Mouse (Mus musculus) liver, embryonic 11.5 days (tissue): Measurements from ENCODE around the gene Ptgr2. TPM values are rescaled to one million over a fixed set of nuclear protein-coding genes. Genes with fewer than 3 reads are reported as not detected.

ENCODE experiments used
- ATAC-seq: fragments of 200-750 bp; cut with Nextera tagmentation; replicated peaks from 2 replicates; pipeline ENCODE4 v1.8.0; 2017; ENCODE audit warnings: moderate number of reproducible peaks, mild to moderate bottlenecking, moderate TSS enrichment, moderate library complexity; ENCODE audit not compliant: low FRiP score
- DNase-seq: peaks from one replicate; pipeline ENCODE4 v3.0.0-alpha.2; 2017; ENCODE audit warnings: low spot score
- H3K27ac ChIP-seq: fragments of 300-500 bp; sonication (generic); 2 replicates; pipeline ENCODE4 v1.5.1; 2014; ENCODE audit warnings: mild to moderate bottlenecking, low read depth, low read length, control low read depth
- H3K27me3 ChIP-seq: fragments of 300-500 bp; sonication (generic); replicated peaks from 2 replicates; pipeline ENCODE4 v1.6.1; 2014; ENCODE audit warnings: low read length, mixed read lengths; ENCODE audit not compliant: control insufficient read depth, insufficient read depth
- H3K36me3 ChIP-seq: fragments of 300-500 bp; sonication (generic); 2 replicates; pipeline ENCODE4 v1.6.1; 2014; ENCODE audit warnings: mild to moderate bottlenecking, low read length, moderate library complexity, mixed read lengths; ENCODE audit not compliant: control insufficient read depth, insufficient read depth
- H3K4me1 ChIP-seq: fragments of 300-500 bp; sonication (generic); replicated peaks from 2 replicates; pipeline ENCODE4 v1.6.1; 2014; ENCODE audit warnings: low read length, mixed read lengths; ENCODE audit not compliant: control insufficient read depth, insufficient read depth
- H3K4me2 ChIP-seq: fragments of 300-500 bp; sonication (generic); 2 replicates; pipeline ENCODE4 v1.6.1; 2014; ENCODE audit warnings: mild to moderate bottlenecking, control low read depth, moderate library complexity
- H3K4me3 ChIP-seq: fragments of 300-500 bp; sonication (generic); 2 replicates; pipeline ENCODE4 v1.5.1; 2014; ENCODE audit warnings: low read depth, low read length, control low read depth
- H3K9ac ChIP-seq: fragments of 300-500 bp; sonication (generic); 2 replicates; pipeline ENCODE4 v1.6.1; 2014; ENCODE audit warnings: low read depth, low read length, control low read depth
- H3K9me3 ChIP-seq: fragments of 300-500 bp; sonication (generic); 2 replicates; pipeline ENCODE4 v1.6.1; 2016; ENCODE audit warnings: low read length, inconsistent platforms, mixed read lengths; ENCODE audit not compliant: control insufficient read depth
- WGBS: fragments of 180-500 bp; shearing (Covaris S2); extraction: QIAGEN DNeasy Blood & Tissue Kit; methylation state at CpG from one replicate; pipeline ENCODE4 v1.1.7; 2014; 5-methylcytosine and 5-hydroxymethylcytosine counted together
- polyA plus RNA-seq: library from polyadenylated mRNA; unstranded; fragments of >200 nt; fragmentation: Nextera tagmentation; extraction: Ambion mirVana; gene quantifications from 2 replicates; pipeline ENCODE4 v1.2.1, GENCODE M21; 2014

The Ptgr2 gene
- polyA plus RNA-seq, 1 experiment from 2014 or later = 39.5 TPM

- Histone ChIP-seq H3K27me3 (no peaks in the 10 kb centered on the region), H3K4me1 (peaks cover 22% of the 10 kb centered on the region), H3K4me3 (no peak overlapping the region), H3K9me3 (no peaks in the 10 kb centered on the region), H3K36me3 (peaks cover 14% of the 10 kb centered on the region), H3K27ac (no peak overlapping the region), H3K9ac (no peak overlapping the region), H3K4me2 (no peak overlapping the region)
- 91% methylated on average over 6 of the region's 6 CpGs for WGBS
- ATAC-seq (no peak), DNase-seq (no peak)
Observed at GRCm38 (mm10) chr12:84365137-84365536, 80.1 kb downstream of the Ptgr2 start.

Other genes with a start within 250 kb of the Ptgr2 start
- 8.4 and 8.5 TPM in 2 replicates for gene Acot4, start 246.9 kb upstream of the Ptgr2 start, polyA plus RNA-seq
- not detected in 2 replicates for gene Gm49366, start 246.3 kb upstream of the Ptgr2 start, polyA plus RNA-seq
- 3.0 and 3.8 TPM in 2 replicates for gene Acot3, start 233.1 kb upstream of the Ptgr2 start, polyA plus RNA-seq
- gene Acot5, start 215.9 kb upstream of the Ptgr2 start, polyA plus RNA-seq = not detected in 2 replicates
- gene Acot6, start 184.6 kb upstream of the Ptgr2 start, polyA plus RNA-seq = 1.0 and 1.4 TPM in 2 replicates
- gene Dnal1, start 170.9 kb upstream of the Ptgr2 start, polyA plus RNA-seq = 2.0 and 2.3 TPM in 2 replicates
- gene Pnma1, start 136.7 kb upstream of the Ptgr2 start, polyA plus RNA-seq = 0.27 and 0.53 TPM in 2 replicates
- 12.6 and 13.4 TPM in 2 replicates for gene Elmsan1, start 66.4 kb upstream of the Ptgr2 start, polyA plus RNA-seq
- 78.1 and 79.5 TPM in 2 replicates for gene Zfp410, start 31.6 kb downstream of the Ptgr2 start, polyA plus RNA-seq
- gene Coq6, start 76.4 kb downstream of the Ptgr2 start, polyA plus RNA-seq = 43.6 and 51.7 TPM in 2 replicates
- 4.7 and 4.9 TPM in 2 replicates for gene Fam161b, start 76.6 kb downstream of the Ptgr2 start, polyA plus RNA-seq
- 14.0 and 14.1 TPM in 2 replicates for gene Entpd5, start 123.8 kb downstream of the Ptgr2 start, polyA plus RNA-seq
- 1.0 TPM in 2 replicates for gene Bbof1, start 123.8 kb downstream of the Ptgr2 start, polyA plus RNA-seq
- gene Rnf113a2, start 132.0 kb downstream of the Ptgr2 start, polyA plus RNA-seq = 20.9 and 25.6 TPM in 2 replicates
- 21.5 and 25.7 TPM in 2 replicates for gene Aldh6a1, start 165.8 kb downstream of the Ptgr2 start, polyA plus RNA-seq
- gene Lin52, start 166.2 kb downstream of the Ptgr2 start, polyA plus RNA-seq = 20.2 and 21.7 TPM in 2 replicates